20 mouse cellular contexts compared by ENCODE assay signal in genomic region chr4:107995727-107996126, GRCm38 (mm10). TPM values are rescaled to one million over a fixed set of nuclear protein-coding genes. Genes with fewer than 3 reads are reported as not detected.
"Had no signal": no experiment of that assay in that cellular context is flagged by ENCODE, and none has a peak within 500 bp of the region (broad histone marks: within the 10 kb centered on the region; RNA-seq: fewer than 3 reads in every experiment).

No protein-coding gene starts in this region.

- H3K4me2 ChIP-seq: liver, embryonic 13.5 days; lung, embryonic 15.5 days; neural tube, embryonic 13.5 days had no signal

- H3K4me1 ChIP-seq: liver, embryonic 13.5 days; neural tube, embryonic 13.5 days had no signal

- H3K9me3 ChIP-seq: liver, embryonic 13.5 days; lung, embryonic 15.5 days; neural tube, embryonic 13.5 days had no signal

- H3K9ac ChIP-seq: liver, embryonic 13.5 days; liver, postnatal 0 days; lung, embryonic 15.5 days; neural tube, embryonic 13.5 days had no signal

- H3K4me3 ChIP-seq: layer of hippocampus, adult 2 months; liver, embryonic 13.5 days; lung, embryonic 15.5 days; neural tube, embryonic 13.5 days had no signal

- DNase-seq: kidney, adult 11 months; kidney, adult 9 months; kidney, postnatal 10 days; kidney, postnatal 4 days; liver, embryonic 13.5 days; liver, postnatal 0 days; lung, postnatal 14 days; midbrain, embryonic 14.5 days; retina, postnatal 1 day; right cerebral cortex, postnatal 4 days; spleen, adult 18-20 months; thymus, adult 18-20 months; thymus, postnatal 14 days had no signal

- ATAC-seq: liver, postnatal 0 days had no signal

- H3K27ac ChIP-seq: layer of hippocampus, adult 2 months; liver, embryonic 13.5 days; lung, embryonic 15.5 days; macrophage; neural tube, embryonic 13.5 days had no signal

- H3K27me3 ChIP-seq: lung, embryonic 15.5 days; neural tube, embryonic 13.5 days had no signal

- H3K36me3 ChIP-seq: liver, embryonic 13.5 days; lung, embryonic 15.5 days; neural tube, embryonic 13.5 days had no signal

RNA-seq across cellular contexts. Expression of gene Slc1a7, which starts 27.6 kb away (rescaled TPM):
- total RNA-seq: layer of hippocampus, adult 2 months; left cerebral cortex, postnatal 10 days; left cerebral cortex, postnatal 4 days; monocyte, adult 5-6 weeks had no signal
- polyA plus RNA-seq: liver, embryonic 13.5 days; liver, postnatal 0 days; macrophage; midbrain, embryonic 14.5 days; neural tube, embryonic 13.5 days had no signal
